Mouse (Mus musculus): ENCODE results near the gene Depdc7.

DNA sequence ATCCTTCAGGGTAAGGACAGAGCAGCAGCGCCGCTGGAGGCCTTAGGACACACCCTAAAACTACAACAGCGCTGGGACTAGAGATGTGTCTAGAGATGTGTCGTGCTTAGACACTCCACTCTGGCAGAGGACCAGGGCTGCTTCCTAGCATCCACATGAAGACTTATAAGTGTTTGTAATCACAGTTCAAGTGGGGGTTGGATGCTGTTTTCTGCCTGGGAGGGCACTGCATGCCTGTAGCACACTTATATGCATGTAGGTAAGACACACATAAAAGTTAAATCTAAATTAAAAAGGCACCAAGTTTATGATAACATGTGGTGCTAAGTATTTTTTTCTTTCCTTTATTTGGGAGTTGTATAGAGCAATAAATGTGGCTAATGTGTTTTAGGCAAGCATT, 21.3 kb upstream of the Depdc7 start:
- no peak for TF ChIP-seq CTCF (IDR thresholded peaks at IDR 0.05; ENCODE audit: borderline replicate concordance, extremely low read depth, insufficient read depth, insufficient read length)
- no peak for TF ChIP-seq POLR2A (IDR thresholded peaks at IDR 0.05; ENCODE audit: borderline replicate concordance, extremely low read depth, insufficient read depth, insufficient read length, poor library complexity, severe bottlenecking)
